Mouse (Mus musculus) midbrain, embryonic 12.5 days (tissue): ENCODE measurements around the gene Rom1. TPM values are rescaled to one million over a fixed set of nuclear protein-coding genes. Genes with fewer than 3 reads are reported as not detected.

Source experiments
- ATAC-seq: fragments of 200-750 bp; cut with Nextera tagmentation; 2 replicates; pipeline ENCODE4 v1.8.0; 2017; ENCODE audit warnings: low read depth, moderate TSS enrichment, moderate library complexity; ENCODE audit not compliant: low FRiP score
- H3K27ac ChIP-seq: fragments of 300-500 bp; sonication (generic); replicated peaks from 2 replicates; pipeline ENCODE4 v1.5.1; 2016; ENCODE audit warnings: mild to moderate bottlenecking
- H3K27me3 ChIP-seq: fragments of 300-500 bp; sonication (generic); 2 replicates; pipeline ENCODE4 v1.6.1; 2016; ENCODE audit warnings: mild to moderate bottlenecking
- H3K36me3 ChIP-seq: fragments of 300-500 bp; sonication (generic); 2 replicates; pipeline ENCODE4 v1.6.1; 2016
- H3K4me1 ChIP-seq: fragments of 300-500 bp; sonication (generic); 2 replicates; pipeline ENCODE4 v1.6.1; 2016
- H3K4me2 ChIP-seq: fragments of 300-500 bp; sonication (generic); replicated peaks from 2 replicates; pipeline ENCODE4 v1.6.1; 2016; ENCODE audit warnings: mild to moderate bottlenecking, moderate library complexity
- H3K4me3 ChIP-seq: fragments of 300-500 bp; sonication (generic); 2 replicates; pipeline ENCODE4 v1.5.1; 2016; ENCODE audit warnings: mild to moderate bottlenecking
- H3K9ac ChIP-seq: fragments of 300-500 bp; sonication (generic); replicated peaks from 2 replicates; pipeline ENCODE4 v1.6.1; 2016; ENCODE audit warnings: mild to moderate bottlenecking, moderate library complexity
- H3K9me3 ChIP-seq: fragments of 300-500 bp; sonication (generic); 2 replicates; pipeline ENCODE4 v1.6.1; 2016; ENCODE audit warnings: mild to moderate bottlenecking
- WGBS: fragments of 180-500 bp; shearing (Covaris S2); methylation state at CpG from one replicate; pipeline ENCODE4 v1.1.7; 2016; 5-methylcytosine and 5-hydroxymethylcytosine counted together
- polyA plus RNA-seq: library from polyadenylated mRNA; unstranded; fragments of >200 nt; fragmentation: Nextera tagmentation; extraction: Ambion mirVana; gene quantifications from 2 replicates; pipeline ENCODE4 v1.2.1, GENCODE M21; 2016

Gene Rom1
- polyA plus RNA-seq, 1 experiment from 2014 or later = 2.1 TPM

DNA sequence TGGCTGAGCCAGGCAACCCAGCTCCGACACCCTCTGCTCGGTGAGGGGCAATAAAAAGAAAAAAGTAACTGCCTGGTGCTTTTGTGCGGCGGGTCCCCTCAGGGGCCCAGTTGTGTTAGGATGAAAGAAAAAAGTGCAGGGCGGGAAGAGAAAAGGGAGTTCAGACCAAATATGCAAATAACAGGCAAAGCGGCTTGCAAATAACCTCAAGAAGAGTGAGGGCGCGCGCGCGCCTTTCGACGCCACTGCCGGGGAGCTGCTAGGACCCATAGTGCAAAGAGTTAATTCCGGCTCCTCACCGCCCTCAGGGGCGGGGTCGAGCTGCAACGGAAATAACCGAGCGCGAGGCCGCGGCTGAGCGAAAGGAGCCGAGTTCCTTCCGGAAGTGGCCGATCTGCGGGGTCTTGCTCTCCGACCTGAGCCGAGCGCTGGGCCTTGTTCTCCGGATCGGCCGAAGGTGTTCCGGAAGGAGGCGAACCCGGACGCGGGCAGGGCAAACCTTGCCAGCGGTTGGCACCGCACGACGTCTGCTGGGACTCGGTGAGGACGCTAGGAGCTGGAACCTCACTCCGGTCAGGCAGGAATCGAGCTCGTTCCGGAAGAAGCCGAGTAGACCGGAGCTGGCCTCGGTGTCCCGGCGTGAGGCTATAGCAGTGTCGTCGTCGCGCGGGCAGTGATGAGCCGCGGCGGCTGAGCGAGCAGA, 12.5 kb upstream of the Rom1 start, which contains the start of gene Mta2:
Gene Mta2 (plus strand): TSS at position 361 of the 703 bp plus-strand sequence.
- no peaks in the 10 kb centered on the region for H3K27me3 ChIP-seq
- H3K36me3 ChIP-seq = peaks cover 27% of the 10 kb centered on the region
- WGBS = under 1% methylated on average over 64 of the region's 64 CpGs
- peaks cover 35% of the 10 kb centered on the region for H3K4me1 ChIP-seq
- ATAC-seq = peak; percentile 96
- H3K4me3 ChIP-seq = peak within 1 kb of the TSS; percentile 94
- peak within 1 kb of the TSS; percentile 73 for H3K4me2 ChIP-seq
- no peaks in the 10 kb centered on the region for H3K9me3 ChIP-seq
- peak within 1 kb of the TSS; percentile 98 for H3K27ac ChIP-seq
- peak within 1 kb of the TSS; percentile 99 for H3K9ac ChIP-seq

- Histone ChIP-seq H3K4me1 (peaks cover 35% of the 10 kb centered on the region), H3K9me3 (no peaks in the 10 kb centered on the region), H3K27ac (peak overlapping the region; percentile 98), H3K27me3 (no peaks in the 10 kb centered on the region), H3K4me2 (peak overlapping the region; percentile 73), H3K9ac (peak overlapping the region; percentile 99), H3K36me3 (peaks cover 22% of the 10 kb centered on the region), H3K4me3 (peak overlapping the region; percentile 94)
- ATAC-seq = peak; percentile 38
- WGBS = 35% methylated on average over 10 of the region's 10 CpGs
These were observed 12.0 kb upstream of the Rom1 start for GRCm38 (mm10) chr19:8941136-8941514.

DNA sequence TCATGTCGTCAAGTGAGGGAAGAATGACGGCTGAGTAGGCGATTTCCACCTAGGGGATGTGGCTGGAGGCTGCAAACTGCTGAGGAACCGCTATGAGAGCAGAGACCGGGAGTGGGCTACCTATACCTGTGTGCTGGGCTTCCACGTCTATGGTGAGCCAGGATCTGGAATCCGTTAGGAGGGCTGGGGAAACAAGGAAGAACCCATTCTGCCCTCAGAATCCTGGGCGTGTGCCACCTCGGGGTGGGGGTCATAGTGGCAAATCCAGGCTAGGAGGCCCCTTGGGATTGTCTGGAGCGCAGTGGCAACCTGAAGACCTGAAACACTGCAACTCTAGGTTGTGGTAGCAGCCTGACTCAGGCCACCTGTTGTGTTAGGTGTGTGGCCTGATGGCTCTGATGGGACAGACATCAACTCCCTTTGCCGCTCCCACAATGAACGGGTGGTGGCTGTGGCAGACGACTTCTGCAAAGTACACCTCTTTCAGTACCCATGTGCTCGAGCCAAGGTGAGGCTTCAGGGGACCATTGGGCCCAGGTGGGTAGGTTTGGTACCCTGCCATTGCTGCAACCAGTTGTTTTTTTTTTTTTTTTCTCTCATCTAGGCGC, 11.5 kb upstream of the Rom1 start:
- Histone ChIP-seq H3K36me3 (peaks cover 20% of the 10 kb centered on the region), H3K4me2 (peak overlapping the region; percentile 73; the same call in 1 of the 2 replicates), H3K9me3 (no peaks in the 10 kb centered on the region), H3K27ac (no peak overlapping the region), H3K27me3 (no peaks in the 10 kb centered on the region), H3K4me1 (peaks cover 35% of the 10 kb centered on the region), H3K4me3 (no peak overlapping the region), H3K9ac (peak overlapping the region; percentile 99; the same call in 1 of the 2 replicates)
- ATAC-seq = no peak
- WGBS = 78% methylated on average over 15 of the region's 15 CpGs

DNA sequence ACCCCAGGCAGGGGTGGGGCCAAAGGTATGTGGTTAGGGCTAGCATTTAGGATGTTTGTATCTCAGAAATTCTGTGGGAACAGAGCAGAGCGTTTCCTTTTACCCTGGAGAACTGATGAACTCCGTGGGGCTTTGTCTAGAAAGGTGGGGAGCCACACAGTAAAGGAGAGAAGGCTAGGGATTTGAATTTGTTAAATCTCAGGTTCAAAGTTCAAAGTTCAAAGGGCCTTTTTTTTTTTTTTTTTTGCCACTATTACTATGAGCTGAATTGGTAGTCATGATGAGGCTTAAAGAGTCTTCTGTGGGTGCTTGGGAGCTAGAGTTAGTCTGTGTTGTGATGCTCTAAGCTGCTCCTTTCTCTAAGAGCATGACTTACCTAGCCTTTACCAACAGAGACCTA, 7.6 kb upstream of the Rom1 start:
- Histone ChIP-seq H3K27ac (no peak overlapping the region), H3K9me3 (no peaks in the 10 kb centered on the region), H3K4me3 (no peak overlapping the region), H3K36me3 (peaks cover 10% of the 10 kb centered on the region; the same call in 1 of the 2 replicates), H3K4me1 (peaks cover 10% of the 10 kb centered on the region), H3K4me2 (no peak overlapping the region), H3K9ac (no peak overlapping the region), H3K27me3 (no peaks in the 10 kb centered on the region)
- 88% methylated on average over 2 of the region's 2 CpGs for WGBS
- no peak for ATAC-seq

DNA sequence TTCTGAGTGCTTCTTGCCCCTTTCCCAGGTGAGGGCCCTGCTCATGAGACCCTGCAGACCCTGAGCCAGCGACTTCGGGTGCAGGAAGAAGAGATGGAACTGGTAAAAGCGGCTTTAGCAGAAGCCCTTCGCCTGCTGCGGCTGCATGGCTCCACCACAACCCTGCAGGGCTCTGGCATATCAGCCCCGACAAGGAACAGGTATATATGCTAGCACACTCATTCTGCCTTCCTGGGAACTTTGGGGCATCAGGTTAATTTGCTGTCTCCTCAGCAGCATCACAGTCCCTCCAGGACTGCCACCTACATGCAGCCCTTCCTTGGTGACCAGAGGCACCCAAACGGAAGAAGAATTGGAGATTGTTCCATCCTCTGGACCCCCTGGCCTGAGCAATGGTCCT, 1.6 kb upstream of the Rom1 start:
- Histone ChIP-seq H3K27me3 (peaks cover 16% of the 10 kb centered on the region), H3K36me3 (peaks cover 31% of the 10 kb centered on the region), H3K4me1 (peaks cover 19% of the 10 kb centered on the region), H3K27ac (no peak overlapping the region), H3K9ac (peak overlapping the region; percentile 71; the same call in 1 of the 2 replicates), H3K4me3 (peak overlapping the region; percentile 57; the same call in 1 of the 2 replicates), H3K9me3 (no peaks in the 10 kb centered on the region), H3K4me2 (peak overlapping the region; percentile 77; the same call in 1 of the 2 replicates)
- 82% methylated on average over 7 of the region's 7 CpGs for WGBS
- ATAC-seq = no peak

GRCm38 (mm10) chr19:8930117-8930516, 961 bp upstream of the Rom1 start:
- Histone ChIP-seq H3K36me3 (peaks cover 36% of the 10 kb centered on the region), H3K4me1 (peaks cover 19% of the 10 kb centered on the region), H3K9ac (peak overlapping the region; percentile 71), H3K9me3 (no peaks in the 10 kb centered on the region), H3K4me2 (peak overlapping the region; percentile 77), H3K27me3 (peaks cover 16% of the 10 kb centered on the region), H3K4me3 (peak overlapping the region; percentile 57), H3K27ac (no peak overlapping the region)
- ATAC-seq = no peak
- WGBS = 20% methylated on average over 11 of the region's 11 CpGs

DNA sequence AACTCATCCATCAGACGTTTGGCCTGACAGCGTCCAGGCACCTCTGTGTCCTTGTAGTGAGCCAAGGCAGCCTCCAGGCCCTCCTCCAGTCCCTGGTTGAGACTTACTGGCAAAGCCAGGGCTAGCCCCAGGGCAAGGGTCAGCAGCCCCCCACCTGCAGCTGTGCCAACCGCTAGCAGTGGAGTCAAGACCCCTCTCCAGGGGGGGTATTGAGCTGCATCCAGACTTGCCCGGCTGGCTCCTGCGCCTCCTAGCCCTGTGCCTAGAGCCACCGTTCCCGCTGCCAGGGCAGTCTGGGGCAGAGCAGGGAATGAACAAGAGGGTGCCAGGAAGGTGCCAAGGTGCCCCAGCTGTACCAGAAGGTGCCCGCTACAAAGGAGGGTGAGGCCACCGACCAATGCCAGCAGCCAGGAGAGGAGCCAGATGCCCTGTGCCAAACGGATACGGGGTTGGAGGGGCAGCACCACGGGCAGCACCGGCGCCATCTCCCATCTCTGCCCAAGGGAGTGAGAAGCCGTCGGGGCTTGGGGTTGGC, 400 bp downstream of the Rom1 start:
- Histone ChIP-seq H3K9ac (peak overlapping the region; percentile 71), H3K36me3 (peaks cover 32% of the 10 kb centered on the region), H3K4me1 (peaks cover 19% of the 10 kb centered on the region), H3K4me2 (peak overlapping the region; percentile 77), H3K27ac (peak overlapping the region; percentile 46), H3K9me3 (no peaks in the 10 kb centered on the region), H3K27me3 (peaks cover 16% of the 10 kb centered on the region), H3K4me3 (peak overlapping the region; percentile 57)
- ATAC-seq = peak; percentile 13; the same call in 1 of the 2 replicates
- WGBS = 15% methylated on average over 16 of the region's 16 CpGs

- WGBS = 90% methylated on average over 12 of the region's 12 CpGs
- H3K9me3 ChIP-seq = no peaks in the 10 kb centered on the region
- H3K4me1 ChIP-seq = peaks cover 19% of the 10 kb centered on the region
- H3K27me3 ChIP-seq = peaks cover 16% of the 10 kb centered on the region
- no peak overlapping the region for H3K4me2 ChIP-seq
- no peak for ATAC-seq
- H3K27ac ChIP-seq = 0 out of 2 replicates have a peak overlapping the region, but pooled peaks have one; percentile 46
- 0 out of 2 replicates have a peak overlapping the region, but pooled peaks have one; percentile 20 for H3K9ac ChIP-seq
- H3K36me3 ChIP-seq = peaks cover 31% of the 10 kb centered on the region
- H3K4me3 ChIP-seq = no peak overlapping the region
These were observed 1.1 kb downstream of the Rom1 start for GRCm38 (mm10) chr19:8927891-8928525.

- Histone ChIP-seq H3K4me3 (no peak overlapping the region), H3K9me3 (no peaks in the 10 kb centered on the region), H3K36me3 (peaks cover 32% of the 10 kb centered on the region), H3K27me3 (peaks cover 16% of the 10 kb centered on the region), H3K4me1 (peaks cover 21% of the 10 kb centered on the region), H3K27ac (no peak overlapping the region), H3K9ac (no peak overlapping the region), H3K4me2 (no peak overlapping the region)
- 94% methylated on average over 2 of the region's 2 CpGs for WGBS
- ATAC-seq = no peak
These were observed 2.4 kb downstream of the Rom1 start for GRCm38 (mm10) chr19:8926766-8927165.

GRCm38 (mm10) chr19:8921741-8922140, 7.4 kb downstream of the Rom1 start:
- H3K4me1 ChIP-seq = peaks cover 9% of the 10 kb centered on the region
- ATAC-seq = no peak
- no peak overlapping the region for H3K9ac ChIP-seq
- H3K9me3 ChIP-seq = no peaks in the 10 kb centered on the region
- no peaks in the 10 kb centered on the region for H3K27me3 ChIP-seq
- 85% methylated on average over 9 of the region's 9 CpGs for WGBS
- peaks cover 25% of the 10 kb centered on the region for H3K36me3 ChIP-seq
- peak overlapping the region; percentile 77 for H3K4me2 ChIP-seq
- H3K4me3 ChIP-seq = 0 out of 2 replicates have a peak overlapping the region, but pooled peaks have one; percentile 86
- no peak overlapping the region for H3K27ac ChIP-seq

GRCm38 (mm10) chr19:8920836-8921291, 8.3 kb downstream of the Rom1 start:
- H3K9ac ChIP-seq = peak overlapping the region; percentile 84
- peak overlapping the region; percentile 79 for H3K27ac ChIP-seq
- 3% methylated on average over 6 of the region's 6 CpGs for WGBS
- peaks cover 25% of the 10 kb centered on the region for H3K36me3 ChIP-seq
- ATAC-seq = peak; percentile 52; the same call in 1 of the 2 replicates
- peak overlapping the region; percentile 86 for H3K4me3 ChIP-seq
- H3K4me1 ChIP-seq = peaks cover 9% of the 10 kb centered on the region
- H3K4me2 ChIP-seq = peak overlapping the region; percentile 77
- no peaks in the 10 kb centered on the region for H3K9me3 ChIP-seq
- H3K27me3 ChIP-seq = no peaks in the 10 kb centered on the region
